Mouse (Mus musculus) lung, adult 2 months (tissue): ENCODE results near the gene Usp3.

Experiments used
- CTCF ChIP-seq: fragments of 200-500 bp; IDR thresholded peaks from 2 replicates; pipeline ENCODE4 v1.5.1; 2011; ENCODE audit warnings: mild to moderate bottlenecking, low read length, control low read depth; ENCODE audit not compliant: insufficient read depth
- POLR2A ChIP-seq: fragments of 200-500 bp; IDR thresholded peaks from 2 replicates; pipeline ENCODE4 v1.6.1; 2011; ENCODE audit warnings: low read depth, mild to moderate bottlenecking, control low read depth, low read length, borderline replicate concordance; ENCODE audit errors: extremely low read depth

GRCm38 (mm10) chr9:66590051-66590450 lies 2.9 kb downstream of the Usp3 start:
- TF ChIP-seq POLR2A (no peak), CTCF (no peak)
